Mouse (Mus musculus) hindbrain, embryonic 13.5 days (tissue): ENCODE results near the gene Gdnf. TPM values are rescaled to one million over a fixed set of nuclear protein-coding genes. Genes with fewer than 3 reads are reported as not detected.

ENCODE experiments used
- ATAC-seq: fragments of 200-750 bp; cut with Nextera tagmentation; 2 replicates; pipeline ENCODE4 v1.8.0; 2017; ENCODE audit warnings: moderate TSS enrichment; ENCODE audit not compliant: low FRiP score
- H3K27ac ChIP-seq: fragments of 300-500 bp; sonication (generic); 2 replicates; pipeline ENCODE4 v1.5.1; 2015; ENCODE audit warnings: inconsistent platforms, mild to moderate bottlenecking, moderate library complexity
- H3K27me3 ChIP-seq: fragments of 300-500 bp; sonication (generic); 2 replicates; pipeline ENCODE4 v1.6.1; 2015; ENCODE audit warnings: mild to moderate bottlenecking, inconsistent platforms
- H3K36me3 ChIP-seq: fragments of 300-500 bp; sonication (generic); 2 replicates; pipeline ENCODE4 v1.6.1; 2015; ENCODE audit warnings: mild to moderate bottlenecking, inconsistent platforms
- H3K4me1 ChIP-seq: fragments of 300-500 bp; sonication (generic); replicated peaks from 2 replicates; pipeline ENCODE4 v1.6.1; 2015; ENCODE audit warnings: inconsistent platforms
- H3K4me2 ChIP-seq: fragments of 300-500 bp; sonication (generic); 2 replicates; pipeline ENCODE4 v1.6.1; 2015; ENCODE audit warnings: inconsistent platforms, mild to moderate bottlenecking, moderate library complexity
- H3K4me3 ChIP-seq: fragments of 300-500 bp; sonication (generic); 2 replicates; pipeline ENCODE4 v1.5.1; 2015; ENCODE audit warnings: mild to moderate bottlenecking, inconsistent platforms
- H3K9ac ChIP-seq: fragments of 300-500 bp; sonication (generic); 2 replicates; pipeline ENCODE4 v1.6.1; 2015; ENCODE audit warnings: mild to moderate bottlenecking, inconsistent platforms
- H3K9me3 ChIP-seq: fragments of 300-500 bp; sonication (generic); 2 replicates; pipeline ENCODE4 v1.6.1; 2016; ENCODE audit warnings: inconsistent platforms
- WGBS: fragments of 180-500 bp; shearing (Covaris S2); methylation state at CpG from one replicate; pipeline ENCODE4 v1.1.7; 2015; 5-methylcytosine and 5-hydroxymethylcytosine counted together
- polyA plus RNA-seq: library from polyadenylated mRNA; unstranded; fragments of >200 nt; fragmentation: Nextera tagmentation; extraction: Ambion mirVana; gene quantifications from 2 replicates; pipeline ENCODE4 v1.2.1, GENCODE M21; 2015

Gdnf gene
- 0.19 and 0.28 TPM in 2 replicates for polyA plus RNA-seq

- Histone ChIP-seq H3K27ac (no peak within 1 kb of the TSS), H3K27me3 (peaks cover 97% of the 10 kb centered on the region), H3K9ac (peak within 1 kb of the TSS; percentile 69), H3K4me2 (peak within 1 kb of the TSS; percentile 99), H3K36me3 (no peaks in the 10 kb centered on the region), H3K4me3 (peak within 1 kb of the TSS; percentile 55), H3K4me1 (peaks cover 49% of the 10 kb centered on the region), H3K9me3 (no peaks in the 10 kb centered on the region)
- under 1% methylated on average over 64 of the region's 73 CpGs for WGBS
- ATAC-seq, result peak; percentile 47
These were observed at the start of gene Gdnf for GRCm38 (mm10) chr15:7810556-7811252. Gdnf (plus strand) TSS chr15:7810846.

- Histone ChIP-seq H3K4me2 (no peak overlapping the region), H3K9ac (no peak overlapping the region), H3K4me1 (no peaks in the 10 kb centered on the region), H3K27me3 (no peaks in the 10 kb centered on the region), H3K4me3 (no peak overlapping the region), H3K36me3 (no peaks in the 10 kb centered on the region), H3K27ac (no peak overlapping the region), H3K9me3 (no peaks in the 10 kb centered on the region)
- WGBS, result 91% methylated on average over 7 of the region's 7 CpGs
- ATAC-seq, result no peak
These were observed 43.5 kb upstream of the Gdnf start for GRCm38 (mm10) chr15:7767166-7767565.

- Histone ChIP-seq H3K27me3 (no peaks in the 10 kb centered on the region), H3K4me1 (no peaks in the 10 kb centered on the region), H3K4me2 (no peak overlapping the region), H3K9ac (no peak overlapping the region), H3K36me3 (no peaks in the 10 kb centered on the region), H3K9me3 (no peaks in the 10 kb centered on the region), H3K4me3 (no peak overlapping the region), H3K27ac (no peak overlapping the region)
- no peak for ATAC-seq
- 89% methylated on average over 8 of the region's 8 CpGs for WGBS
These were observed 37.7 kb upstream of the Gdnf start for GRCm38 (mm10) chr15:7772983-7773382.

GRCm38 (mm10) chr15:7781517-7781916 lies 29.1 kb upstream of the Gdnf start:
- no peak overlapping the region for H3K27ac ChIP-seq
- H3K9me3 ChIP-seq, result peaks cover 5% of the 10 kb centered on the region; the same call in 1 of the 2 replicates
- ATAC-seq, result no peak
- H3K27me3 ChIP-seq, result no peaks in the 10 kb centered on the region
- H3K4me3 ChIP-seq, result no peak overlapping the region
- 91% methylated on average over 5 of the region's 5 CpGs for WGBS
- H3K36me3 ChIP-seq, result no peaks in the 10 kb centered on the region
- H3K9ac ChIP-seq, result no peak overlapping the region
- H3K4me2 ChIP-seq, result no peak overlapping the region
- H3K4me1 ChIP-seq, result no peaks in the 10 kb centered on the region

GRCm38 (mm10) chr15:7809841-7810391 lies 730 bp upstream of the Gdnf start:
- Histone ChIP-seq H3K4me1 (peaks cover 41% of the 10 kb centered on the region), H3K27ac (no peak overlapping the region), H3K9ac (peak overlapping the region; percentile 69), H3K9me3 (no peaks in the 10 kb centered on the region), H3K4me3 (peak overlapping the region; percentile 55), H3K27me3 (peaks cover 90% of the 10 kb centered on the region), H3K36me3 (no peaks in the 10 kb centered on the region), H3K4me2 (peak overlapping the region; percentile 99)
- ATAC-seq, result 0 out of 2 replicates have a peak, but pooled peaks have one; percentile 10
- WGBS, result under 1% methylated on average over 32 of the region's 32 CpGs

- Histone ChIP-seq H3K4me3 (peak overlapping the region; percentile 55), H3K4me2 (peak overlapping the region; percentile 99), H3K36me3 (no peaks in the 10 kb centered on the region), H3K4me1 (peaks cover 51% of the 10 kb centered on the region), H3K27me3 (peaks cover 98% of the 10 kb centered on the region), H3K27ac (no peak overlapping the region), H3K9me3 (no peaks in the 10 kb centered on the region), H3K9ac (peak overlapping the region; percentile 69)
- ATAC-seq, result no peak
- 2% methylated on average over 11 of the region's 11 CpGs for WGBS
These were observed 593 bp downstream of the Gdnf start for GRCm38 (mm10) chr15:7811253-7811625.

- Histone ChIP-seq H3K27me3 (peaks cover 98% of the 10 kb centered on the region), H3K36me3 (no peaks in the 10 kb centered on the region), H3K4me1 (peaks cover 51% of the 10 kb centered on the region), H3K4me3 (peak overlapping the region; percentile 55), H3K9me3 (no peaks in the 10 kb centered on the region), H3K4me2 (peak overlapping the region; percentile 99), H3K9ac (no peak overlapping the region), H3K27ac (no peak overlapping the region)
- ATAC-seq, result no peak
- WGBS, result 4% methylated on average over 24 of the region's 24 CpGs
These were observed 1.4 kb downstream of the Gdnf start for GRCm38 (mm10) chr15:7811856-7812733.

- Histone ChIP-seq H3K27ac (no peak overlapping the region), H3K4me3 (peak overlapping the region; percentile 55), H3K9me3 (no peaks in the 10 kb centered on the region), H3K4me1 (peaks cover 51% of the 10 kb centered on the region), H3K36me3 (no peaks in the 10 kb centered on the region), H3K9ac (peak overlapping the region; percentile 71), H3K27me3 (peaks cover 98% of the 10 kb centered on the region), H3K4me2 (peak overlapping the region; percentile 95)
- peak; percentile 49 for ATAC-seq
- under 1% methylated on average over 41 of the region's 41 CpGs for WGBS
These were observed 2.4 kb downstream of the Gdnf start for GRCm38 (mm10) chr15:7812872-7813530.

GRCm38 (mm10) chr15:7813531-7814370 lies 3.1 kb downstream of the Gdnf start:
- peak overlapping the region; percentile 71 for H3K9ac ChIP-seq
- H3K4me3 ChIP-seq, result peak overlapping the region; percentile 55
- peak overlapping the region; percentile 95 for H3K4me2 ChIP-seq
- WGBS, result under 1% methylated on average over 42 of the region's 45 CpGs
- peaks cover 51% of the 10 kb centered on the region for H3K4me1 ChIP-seq
- H3K9me3 ChIP-seq, result no peaks in the 10 kb centered on the region
- H3K36me3 ChIP-seq, result no peaks in the 10 kb centered on the region
- ATAC-seq, result peak; percentile 44; the same call in 1 of the 2 replicates
- peaks cover 98% of the 10 kb centered on the region for H3K27me3 ChIP-seq
- H3K27ac ChIP-seq, result no peak overlapping the region

- 2% methylated on average over 7 of the region's 7 CpGs for WGBS
- peaks cover 51% of the 10 kb centered on the region for H3K4me1 ChIP-seq
- H3K4me3 ChIP-seq, result peak overlapping the region; percentile 55
- no peak overlapping the region for H3K27ac ChIP-seq
- H3K9ac ChIP-seq, result no peak overlapping the region
- peaks cover 98% of the 10 kb centered on the region for H3K27me3 ChIP-seq
- H3K36me3 ChIP-seq, result no peaks in the 10 kb centered on the region
- no peaks in the 10 kb centered on the region for H3K9me3 ChIP-seq
- peak overlapping the region; percentile 95 for H3K4me2 ChIP-seq
- ATAC-seq, result no peak
These were observed 3.7 kb downstream of the Gdnf start for GRCm38 (mm10) chr15:7814371-7814680.

GRCm38 (mm10) chr15:7814917-7815316 lies 4.3 kb downstream of the Gdnf start:
- 3% methylated on average over 13 of the region's 13 CpGs for WGBS
- no peak overlapping the region for H3K9ac ChIP-seq
- peak overlapping the region; percentile 61 for H3K4me2 ChIP-seq
- H3K36me3 ChIP-seq, result no peaks in the 10 kb centered on the region
- H3K27me3 ChIP-seq, result peaks cover 98% of the 10 kb centered on the region
- no peaks in the 10 kb centered on the region for H3K9me3 ChIP-seq
- ATAC-seq, result no peak
- peak overlapping the region; percentile 38 for H3K4me3 ChIP-seq
- no peak overlapping the region for H3K27ac ChIP-seq
- peaks cover 46% of the 10 kb centered on the region for H3K4me1 ChIP-seq
